Mouse (Mus musculus) testis, adult 2 months (tissue): ENCODE measurements at regions not wholly inside any gene's neighbourhood (a gene's known extent, or its start where the extent isn't known, plus 50 kb on each side); places are given as distances from the start of the nearest gene placed in this dataset.

Experiments used
- CTCF ChIP-seq: fragments of 200-500 bp; IDR thresholded peaks from 2 replicates; pipeline ENCODE4 v1.5.1; 2012; ENCODE audit warnings: low read depth, mild to moderate bottlenecking, inconsistent platforms, low read length, moderate library complexity; ENCODE audit not compliant: control insufficient read depth, insufficient read depth, insufficient replicate concordance
- POLR2A ChIP-seq: fragments of 200-500 bp; IDR thresholded peaks from 2 replicates; pipeline ENCODE4 v1.6.1; 2012; ENCODE audit warnings: low read depth, mild to moderate bottlenecking, inconsistent platforms, low read length, moderate library complexity; ENCODE audit not compliant: control insufficient read depth

- TF ChIP-seq CTCF (no peak), POLR2A (no peak)
Observed at GRCm38 (mm10) chr15:8842129-8842528, 125.6 kb upstream of the Ranbp3l start.
